Mouse (Mus musculus) lung, adult 2 months (tissue): ENCODE results near the gene Aak1.

ENCODE experiments used
- CTCF ChIP-seq: fragments of 200-500 bp; IDR thresholded peaks from 2 replicates; pipeline ENCODE4 v1.5.1; 2011; ENCODE audit warnings: mild to moderate bottlenecking, low read length, control low read depth; ENCODE audit not compliant: insufficient read depth
- POLR2A ChIP-seq: fragments of 200-500 bp; IDR thresholded peaks from 2 replicates; pipeline ENCODE4 v1.6.1; 2011; ENCODE audit warnings: low read depth, mild to moderate bottlenecking, control low read depth, low read length, borderline replicate concordance; ENCODE audit errors: extremely low read depth

DNA sequence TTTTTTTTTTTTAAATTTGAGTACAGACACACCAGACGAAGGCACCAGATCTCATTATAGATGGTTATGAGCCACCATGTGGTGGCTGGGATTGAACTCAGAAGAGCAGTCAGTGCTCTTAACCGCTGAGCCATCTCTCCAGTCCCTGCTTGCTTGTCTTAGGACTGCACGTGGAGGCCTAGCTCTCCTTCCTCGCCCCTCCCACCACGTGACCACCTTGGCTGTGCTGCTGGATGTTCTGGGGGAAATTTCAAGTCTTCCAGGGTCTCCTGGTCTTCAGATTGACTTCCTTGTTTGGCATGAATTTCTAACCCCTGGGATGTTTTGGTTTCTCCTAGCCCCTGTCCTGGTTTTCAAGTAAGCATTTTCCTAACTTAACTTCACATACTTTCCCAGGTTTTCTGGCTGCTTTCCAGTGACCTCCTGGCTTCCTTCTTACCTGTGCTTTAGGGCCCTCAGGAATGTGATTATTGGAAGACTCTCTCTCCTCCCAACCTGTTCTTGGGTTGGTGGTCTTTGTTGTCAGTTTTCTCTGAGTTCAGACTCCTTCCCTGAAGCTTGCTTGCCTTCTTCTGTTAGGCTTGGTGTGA, 59.3 kb downstream of the Aak1 start:
- TF ChIP-seq CTCF: no peak
- no peak for TF ChIP-seq POLR2A
